Mouse (Mus musculus): ENCODE results near the gene Azin2.

GRCm38 (mm10) chr4:128923603-128924002 lies 38.6 kb downstream of the Azin2 start:
- TF ChIP-seq CTCF (IDR thresholded peaks at IDR 0.05; ENCODE audit: low read depth, low read length): no peak
- TF ChIP-seq POLR2A (IDR thresholded peaks at IDR 0.05; ENCODE audit: insufficient read depth, low read length): no peak

All from ES-Bruce4 (cell line).